Mouse (Mus musculus): ENCODE measurements around the gene Tmem51.

DNA sequence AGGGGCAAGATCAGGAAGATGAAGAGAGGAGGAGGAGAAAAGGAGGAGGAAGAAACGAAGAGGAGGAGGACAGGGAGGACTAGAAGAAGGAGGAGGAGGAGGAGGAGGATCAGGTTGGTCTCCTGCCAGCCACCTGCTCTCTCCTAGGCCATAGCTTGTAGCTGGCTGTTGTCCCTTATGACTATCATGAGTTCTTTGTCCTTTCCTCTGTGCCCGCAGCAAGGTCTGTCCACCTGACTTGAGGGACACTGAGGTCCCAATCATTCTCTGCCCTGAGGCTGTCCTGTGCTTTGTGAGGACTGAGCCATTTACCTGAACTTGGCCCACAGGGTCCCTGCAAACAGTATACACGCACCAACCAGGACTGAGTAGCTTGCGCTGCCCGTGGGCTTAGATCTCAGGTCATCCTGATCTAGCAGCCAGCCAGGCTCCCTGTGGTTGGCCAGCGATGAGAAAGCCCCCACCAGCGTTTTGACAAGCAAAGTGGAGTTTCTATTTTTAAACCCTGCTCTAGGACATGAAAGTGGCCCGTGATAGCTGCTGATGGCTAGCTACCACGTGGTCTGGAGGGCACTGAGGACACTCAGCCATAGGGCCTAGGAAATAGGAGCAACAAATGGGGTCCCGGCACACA, 42.7 kb upstream of the Tmem51 start:
- no peak for TF ChIP-seq CTCF (IDR thresholded peaks at IDR 0.05; ENCODE audit: low read depth, low read length)
- no peak for TF ChIP-seq POLR2A (IDR thresholded peaks at IDR 0.05; ENCODE audit: borderline replicate concordance, low read depth, low read length)

All from bone marrow macrophage, adult 2 months (primary cell).